Mouse (Mus musculus): ENCODE results near the gene Higd2a. TPM values are rescaled to one million over a fixed set of nuclear protein-coding genes. Genes with fewer than 3 reads are reported as not detected.
"Not testable (repeated sequence)": the region's sequence is repeated elsewhere in the genome, so short reads cannot be mapped to it uniquely, and the experiment has no call there.

Higd2a gene
- total RNA-seq, 1 experiment = 108 TPM

- H3K27ac ChIP-seq (ENCODE audit: insufficient read depth, low read depth, low read length, poor library complexity, severe bottlenecking) = peak overlapping the region; percentile 26; the same call in 1 of the 2 replicates
Measured at GRCm38 (mm10) chr13:54609301-54609700, 19.3 kb downstream of the Higd2a start.

DNA sequence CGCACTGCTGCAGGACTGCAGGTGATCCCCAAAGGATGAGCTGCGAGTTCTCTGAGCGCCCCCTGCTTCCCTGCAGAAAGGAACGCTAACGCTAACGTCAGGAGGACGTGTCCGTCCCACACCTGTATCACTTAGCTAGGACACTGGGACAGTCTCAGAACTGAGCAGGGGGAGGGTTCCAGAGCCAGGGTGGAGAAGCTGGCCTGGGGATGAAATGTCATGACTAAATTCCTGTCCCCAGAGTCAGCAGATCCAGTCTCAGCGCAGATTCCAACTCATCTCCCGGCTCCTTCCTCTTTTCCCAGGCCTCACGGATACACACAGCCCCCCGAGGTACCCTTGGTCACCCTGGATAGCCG is 20.6 kb downstream of the Higd2a start:
- Histone ChIP-seq H3K4me1 (ENCODE audit: control insufficient read depth in 2 of 2, insufficient read depth in 2 of 2, low read length in 2 of 2, poor library complexity in 1 of 2) (peaks cover 8 to 30% of the 10 kb centered on the region in 2 experiments; a peak in 3 of 4 replicates), H3K9ac (ENCODE audit: insufficient read depth, low read depth, low read length, poor library complexity, severe bottlenecking) (peak overlapping the region; percentile 68), H3K4me3 (ENCODE audit: insufficient read depth in 1 of 2, low read depth in 1 of 2, low read length in 2 of 2, poor library complexity in 1 of 2, severe bottlenecking in 1 of 2) (peak overlapping the region; percentile 78 to 93), H3K36me3 (ENCODE audit: control insufficient read depth, insufficient read depth, low read length, poor library complexity, severe bottlenecking) (no peaks in the 10 kb centered on the region), H3K9me3 (ENCODE audit: control insufficient read depth, insufficient read depth, low read depth, low read length) (no peaks in the 10 kb centered on the region), H3K27ac (ENCODE audit: insufficient read depth, low read depth, low read length, poor library complexity, severe bottlenecking) (no peak overlapping the region)
- in situ Hi-C loops (cut with MboI; ENCODE audit: low sequenced_read_pairs in 2 of 2, unreplicated experiment in 2 of 2) = no loop called here
- TF ChIP-seq MAFK (IDR thresholded peaks at IDR 0.05; ENCODE audit: insufficient read depth, low read depth, low read length) (no peak), CHD2 (IDR thresholded peaks at IDR 0.05; ENCODE audit: low read depth, low read length) (no peak), ZNF384 (IDR thresholded peaks at IDR 0.05; ENCODE audit: low read depth, low read length) (no peak), ZC3H11A (IDR thresholded peaks at IDR 0.05; ENCODE audit: borderline replicate concordance, low read depth, low read length) (no peak)
- DNase-seq (ENCODE audit: low read depth, low spot score) = no peak

More at GRCm38 (mm10) chr13:54609301-54609700, 19.3 kb downstream of the Higd2a start:
- Histone ChIP-seq H3K36me3 (ENCODE audit: control insufficient read depth, insufficient read depth, low read length, poor library complexity, severe bottlenecking) (no peaks in the 10 kb centered on the region), H3K4me1 (ENCODE audit: control insufficient read depth in 2 of 2, insufficient read depth in 2 of 2, low read length in 2 of 2, poor library complexity in 1 of 2) (peaks cover 11 to 36% of the 10 kb centered on the region in 2 experiments; a peak in 3 of 4 replicates), H3K9ac (ENCODE audit: insufficient read depth, low read depth, low read length, poor library complexity, severe bottlenecking) (no peak overlapping the region), H3K9me3 (ENCODE audit: control insufficient read depth, insufficient read depth, low read depth, low read length) (no peaks in the 10 kb centered on the region), H3K4me3 (ENCODE audit: insufficient read depth in 1 of 2, low read depth in 1 of 2, low read length in 2 of 2, poor library complexity in 1 of 2, severe bottlenecking in 1 of 2) (no peak overlapping the region)
- no peak for DNase-seq (ENCODE audit: low read depth, low spot score)
- TF ChIP-seq MAFK (IDR thresholded peaks at IDR 0.05; ENCODE audit: insufficient read depth, low read depth, low read length) = no peak
- TF ChIP-seq HCFC1 (IDR thresholded peaks at IDR 0.05; ENCODE audit: borderline replicate concordance, insufficient read depth, low read length) = no peak
- TF ChIP-seq ZNF384 (IDR thresholded peaks at IDR 0.05; ENCODE audit: low read depth, low read length) = no peak
- no peak for TF ChIP-seq ZC3H11A (IDR thresholded peaks at IDR 0.05; ENCODE audit: borderline replicate concordance, low read depth, low read length)
- no peak for TF ChIP-seq CHD2 (IDR thresholded peaks at IDR 0.05; ENCODE audit: low read depth, low read length)
- in situ Hi-C loops (cut with MboI; ENCODE audit: low sequenced_read_pairs in 2 of 2, unreplicated experiment in 2 of 2) = no loop called here

GRCm38 (mm10) chr13:54610972-54611754 is 21.2 kb downstream of the Higd2a start, which contains the start of gene Cltb:
Cltb (minus strand) TSS chr13:54611344.
- in situ Hi-C loops (cut with MboI; ENCODE audit: low sequenced_read_pairs in 2 of 2, unreplicated experiment in 2 of 2) = no loop called here
- Histone ChIP-seq H3K36me3 (ENCODE audit: control insufficient read depth, insufficient read depth, low read length, poor library complexity, severe bottlenecking) (no peaks in the 10 kb centered on the region), H3K9ac (ENCODE audit: insufficient read depth, low read depth, low read length, poor library complexity, severe bottlenecking) (peak within 1 kb of the TSS; percentile 68), H3K4me1 (ENCODE audit: control insufficient read depth in 2 of 2, insufficient read depth in 2 of 2, low read length in 2 of 2, poor library complexity in 1 of 2) (peaks cover 8 to 27% of the 10 kb centered on the region in 2 experiments; a peak in 3 of 4 replicates), H3K4me3 (ENCODE audit: insufficient read depth in 1 of 2, low read depth in 1 of 2, low read length in 2 of 2, poor library complexity in 1 of 2, severe bottlenecking in 1 of 2) (peak within 1 kb of the TSS; percentile 78 to 93), H3K27ac (ENCODE audit: insufficient read depth, low read depth, low read length, poor library complexity, severe bottlenecking) (no peak within 1 kb of the TSS), H3K9me3 (ENCODE audit: control insufficient read depth, insufficient read depth, low read depth, low read length) (no peaks in the 10 kb centered on the region)
- TF ChIP-seq ZC3H11A (IDR thresholded peaks at IDR 0.05; ENCODE audit: borderline replicate concordance, low read depth, low read length) = no peak
- TF ChIP-seq ZNF384 (IDR thresholded peaks at IDR 0.05; ENCODE audit: low read depth, low read length) = no peak
- no peak for DNase-seq (ENCODE audit: low read depth, low spot score)

- H3K36me3 ChIP-seq (ENCODE audit: control insufficient read depth, insufficient read depth, low read length, poor library complexity, severe bottlenecking); H3K9me3 ChIP-seq (ENCODE audit: control insufficient read depth, insufficient read depth, low read depth, low read length); H3K4me3 ChIP-seq (ENCODE audit: insufficient read depth in 1 of 2, low read depth in 1 of 2, low read length in 2 of 2, poor library complexity in 1 of 2, severe bottlenecking in 1 of 2); DNase-seq (ENCODE audit: low read depth, low spot score); H3K9ac ChIP-seq (ENCODE audit: insufficient read depth, low read depth, low read length, poor library complexity, severe bottlenecking); H3K27ac ChIP-seq (ENCODE audit: insufficient read depth, low read depth, low read length, poor library complexity, severe bottlenecking); in situ Hi-C loops (cut with MboI; ENCODE audit: low sequenced_read_pairs in 2 of 2, unreplicated experiment in 2 of 2): not testable (repeated sequence)
- H3K4me1 ChIP-seq (ENCODE audit: control insufficient read depth in 2 of 2, insufficient read depth in 2 of 2, low read length in 2 of 2, poor library complexity in 1 of 2) = peaks cover 5 to 19% of the 10 kb centered on the region in 2 experiments; a peak in 3 of 4 replicates
Measured at GRCm38 (mm10) chr13:54613141-54613540, 23.1 kb downstream of the Higd2a start.

GRCm38 (mm10) chr13:54616307-54616706 is 26.3 kb downstream of the Higd2a start:
- Histone ChIP-seq H3K9me3 (ENCODE audit: control insufficient read depth, insufficient read depth, low read depth, low read length) (no peaks in the 10 kb centered on the region), H3K4me1 (ENCODE audit: control insufficient read depth in 2 of 2, insufficient read depth in 2 of 2, low read length in 2 of 2, poor library complexity in 1 of 2) (peaks cover 3 to 4% of the 10 kb centered on the region in 2 experiments; a peak in 2 of 4 replicates), H3K4me3 (ENCODE audit: insufficient read depth in 1 of 2, low read depth in 1 of 2, low read length in 2 of 2, poor library complexity in 1 of 2, severe bottlenecking in 1 of 2) (no peak overlapping the region), H3K36me3 (ENCODE audit: control insufficient read depth, insufficient read depth, low read length, poor library complexity, severe bottlenecking) (no peaks in the 10 kb centered on the region), H3K9ac (ENCODE audit: insufficient read depth, low read depth, low read length, poor library complexity, severe bottlenecking) (no peak overlapping the region), H3K27ac (ENCODE audit: insufficient read depth, low read depth, low read length, poor library complexity, severe bottlenecking) (no peak overlapping the region)
- no peak for DNase-seq (ENCODE audit: low read depth, low spot score)
- TF ChIP-seq ZNF384 (IDR thresholded peaks at IDR 0.05; ENCODE audit: low read depth, low read length) = no peak
- in situ Hi-C loops (cut with MboI; ENCODE audit: low sequenced_read_pairs in 2 of 2, unreplicated experiment in 2 of 2) = no loop called here
